Mouse (Mus musculus) embryo, embryonic 11 days (tissue): ENCODE measurements at regions not wholly inside any gene's neighbourhood (a gene's known extent, or its start where the extent isn't known, plus 50 kb on each side); places are given as distances from the start of the nearest gene placed in this dataset.
A peak's percentile ranks its signal among the peaks of the same experiment; 100 is the strongest.

Source experiments
- DNase-seq: peaks from one replicate; pipeline ENCODE4 v3.0.0-alpha.2; 2015

GRCm38 (mm10) chr6:48136851-48137250 lies 50.5 kb upstream of the Zfp746 start:
- DNase-seq = peak; percentile 71
